Mouse (Mus musculus) skeletal muscle tissue, adult 2 months (tissue): ENCODE data around the gene Bpgm.

ENCODE experiments used
- DNase-seq: peaks from one replicate; pipeline ENCODE4 v3.0.0-alpha.2; 2012; ENCODE audit warnings: low read depth, low spot score

The Bpgm gene

DNA sequence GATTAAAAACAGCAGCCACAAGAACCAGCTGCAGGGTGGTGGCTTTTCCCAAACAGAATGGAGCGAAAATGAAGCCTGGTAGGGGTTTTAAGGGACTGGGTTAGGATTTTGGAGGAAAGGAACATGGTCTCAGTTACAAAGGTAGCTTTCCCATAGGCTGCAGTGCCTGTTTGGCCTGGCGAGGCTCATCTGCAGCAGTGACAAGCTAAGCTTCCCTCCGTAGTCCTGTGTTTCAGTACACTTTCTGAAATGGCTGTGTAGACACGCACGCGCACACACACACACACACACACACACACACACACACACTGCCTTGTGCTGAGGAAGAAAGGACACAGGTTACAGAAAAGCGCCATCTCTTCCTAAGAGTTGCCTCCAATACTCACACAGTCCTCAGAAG is 7.8 kb downstream of the Bpgm start:
- no peak for DNase-seq

DNA sequence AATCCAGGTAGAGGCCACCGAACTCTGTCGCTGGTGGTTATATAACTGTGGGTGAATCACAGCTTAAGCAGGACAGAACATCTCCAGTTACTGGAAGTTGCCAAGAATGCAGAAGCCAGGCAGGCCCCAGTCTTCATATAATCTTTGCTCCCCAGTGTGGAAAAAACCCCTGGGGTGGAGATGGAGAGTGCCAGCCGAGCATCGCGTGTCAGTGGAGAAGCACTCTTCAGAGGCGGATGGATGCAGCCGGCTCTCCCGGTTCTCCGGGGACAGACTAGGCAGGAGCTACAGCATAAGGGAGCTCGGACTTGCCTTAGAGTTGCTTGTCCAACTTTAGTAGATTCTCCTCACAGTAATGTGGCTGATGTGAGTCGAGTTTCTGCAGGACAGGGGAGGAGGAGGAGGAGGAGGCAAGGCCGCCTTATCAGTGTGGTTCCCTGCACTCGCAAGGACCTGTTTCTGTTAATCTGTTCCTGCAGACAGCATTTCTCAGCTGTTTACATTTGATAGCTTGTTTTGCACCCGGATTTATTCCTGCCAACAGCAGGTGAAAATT is 10.1 kb downstream of the Bpgm start:
- peak; percentile 82 for DNase-seq

- DNase-seq, result no peak
These were observed 17.5 kb downstream of the Bpgm start for GRCm38 (mm10) chr6:34493327-34494095.

- peak; percentile 87 for DNase-seq
These were observed 19.1 kb downstream of the Bpgm start for GRCm38 (mm10) chr6:34495140-34495551.

DNA sequence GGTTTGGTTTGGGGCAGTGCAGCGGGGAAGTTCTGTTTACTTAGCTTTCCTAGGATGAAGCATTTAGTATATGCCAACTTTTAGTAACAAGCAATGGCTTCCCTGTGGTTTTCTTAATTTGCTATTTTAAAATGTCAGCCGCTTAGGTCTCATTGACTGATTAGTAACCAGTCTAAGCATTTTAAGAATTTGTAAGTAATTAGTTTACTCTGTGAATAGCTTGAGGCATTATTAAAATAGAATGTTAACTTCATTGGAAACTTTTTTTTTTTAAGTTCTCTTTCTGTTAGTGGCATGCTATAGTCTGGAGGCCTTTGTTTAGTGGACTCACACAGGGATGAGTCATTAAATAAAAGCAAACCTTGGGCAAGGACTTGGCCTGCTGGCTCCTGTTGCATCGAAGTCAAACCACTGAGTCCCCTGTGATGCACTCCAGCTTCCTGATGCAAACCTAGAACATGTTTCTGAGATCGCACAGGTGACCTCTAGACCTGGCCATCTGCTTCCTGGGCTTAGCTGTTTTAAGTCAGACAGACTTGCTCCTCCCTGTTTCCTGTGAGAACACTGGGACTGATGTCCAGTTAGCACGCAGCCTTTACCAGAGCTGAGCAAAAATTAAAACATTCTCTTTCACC is 22.1 kb downstream of the Bpgm start:
- no peak for DNase-seq

DNA sequence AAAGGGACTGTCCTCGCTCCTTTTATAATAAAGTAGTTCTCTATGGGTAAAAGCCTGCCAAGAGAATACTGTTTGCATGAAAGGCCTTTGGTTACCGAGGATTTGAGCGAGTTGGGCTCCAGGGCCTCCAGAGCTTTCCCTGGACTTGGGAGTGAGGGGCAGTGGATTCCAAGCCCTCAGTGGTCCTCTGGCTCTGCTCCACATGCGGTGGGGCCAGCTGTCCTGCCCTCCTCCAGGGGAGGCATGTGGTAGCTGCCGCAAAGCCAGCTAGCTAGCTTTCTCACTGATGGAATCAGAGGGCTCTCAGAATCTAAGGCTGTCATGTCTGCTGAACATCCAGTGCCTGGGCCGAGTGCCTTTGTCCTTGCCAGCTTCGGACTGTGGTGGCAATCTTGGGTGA is 26.3 kb downstream of the Bpgm start:
- no peak for DNase-seq

DNA sequence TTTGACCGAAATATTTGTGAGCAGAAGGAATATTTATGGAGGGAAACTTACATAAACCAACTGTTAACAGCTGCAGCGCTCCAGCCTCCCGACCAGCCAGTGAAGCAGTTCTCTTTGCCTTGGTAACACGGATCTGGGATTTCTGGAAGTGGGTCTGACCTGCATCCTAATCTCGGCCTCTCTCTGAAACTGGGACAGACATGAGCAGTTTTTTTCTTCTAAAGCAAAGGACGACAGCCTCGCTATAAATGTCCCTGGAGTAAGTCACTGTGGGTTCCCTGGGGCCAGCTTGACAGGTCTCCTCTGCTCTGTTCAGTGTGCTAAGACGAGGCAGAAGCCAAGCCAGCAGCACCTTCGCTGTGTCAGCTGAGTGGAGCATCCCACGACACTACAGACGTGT is 29.9 kb downstream of the Bpgm start:
- DNase-seq, result no peak

DNA sequence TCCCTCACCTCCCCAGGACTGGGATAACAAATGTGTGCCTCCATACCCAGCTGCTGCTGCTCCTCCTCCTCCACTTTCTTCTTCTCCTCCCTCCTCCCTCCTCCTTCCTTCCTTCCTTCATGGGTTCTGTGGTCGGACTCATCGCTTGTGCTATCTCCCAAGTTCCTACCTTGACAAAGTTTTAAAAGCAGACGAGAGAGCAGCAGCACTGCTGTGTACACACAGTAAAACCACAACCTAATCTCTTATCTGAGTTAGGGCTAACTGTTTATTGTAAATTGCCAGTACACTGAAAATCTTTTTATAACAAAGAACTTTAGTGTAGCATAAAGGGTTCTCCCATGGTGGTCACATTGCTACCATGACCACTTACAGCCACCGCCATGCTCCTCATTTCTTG is 31.6 kb downstream of the Bpgm start:
- no peak for DNase-seq

DNA sequence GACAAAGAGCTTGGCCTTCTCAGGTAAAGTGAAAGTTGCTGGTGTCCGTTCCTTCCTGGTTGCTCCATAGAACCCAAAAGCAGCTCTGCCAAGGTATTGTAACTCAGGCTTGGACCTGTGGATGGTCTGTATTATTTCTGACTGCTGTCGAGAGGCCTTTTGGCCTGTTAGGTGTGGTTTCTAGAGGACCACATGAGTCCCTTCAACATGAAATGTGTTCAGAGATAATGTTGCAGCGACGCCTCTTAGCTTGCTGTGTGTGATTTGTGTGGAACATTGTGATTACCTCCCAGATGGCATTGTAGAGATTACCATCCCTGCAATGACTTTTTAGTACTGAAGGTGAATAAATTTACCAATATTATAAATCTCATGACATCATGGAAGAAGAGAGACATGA is 32.0 kb downstream of the Bpgm start:
- no peak for DNase-seq

DNA sequence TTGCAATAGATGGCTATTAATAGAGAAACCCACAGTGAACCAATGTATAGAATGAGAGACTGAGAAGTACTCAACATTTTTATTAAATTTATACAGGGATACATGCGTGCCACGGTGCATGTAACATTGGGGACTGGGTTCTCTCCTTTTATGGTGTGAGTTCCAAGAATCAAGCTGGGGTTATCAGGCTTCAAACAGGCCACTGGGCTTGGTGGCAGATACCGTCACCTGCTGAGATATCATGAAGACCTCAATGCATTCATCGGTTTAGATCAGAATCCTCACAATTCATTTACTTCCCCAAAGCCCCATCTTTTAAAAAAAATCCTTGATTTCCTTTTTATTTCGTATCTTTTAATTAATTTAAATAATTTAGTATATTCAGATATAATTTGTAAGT is 34.3 kb downstream of the Bpgm start:
- no peak for DNase-seq

GRCm38 (mm10) chr6:34511410-34511809 is 35.4 kb downstream of the Bpgm start:
- peak; percentile 54 for DNase-seq

DNA sequence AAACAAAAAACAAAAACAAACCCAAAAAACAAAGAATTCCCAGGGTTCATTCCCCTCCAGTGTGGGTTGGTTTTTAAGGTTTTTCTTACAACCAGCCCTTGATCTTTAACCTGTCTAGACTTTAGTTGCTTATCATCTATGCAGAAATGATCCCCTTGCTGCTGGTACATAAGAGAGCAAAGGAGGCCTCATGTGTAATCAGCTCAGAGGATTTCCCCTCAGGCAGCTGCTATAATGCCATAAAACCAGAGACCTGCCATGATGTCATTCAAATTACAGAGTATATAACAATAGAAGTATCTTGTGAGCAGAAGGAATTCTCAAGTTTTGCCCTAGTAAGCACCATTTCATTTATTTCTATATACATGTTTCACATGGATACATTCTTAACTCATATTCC is 36.7 kb downstream of the Bpgm start:
- no peak for DNase-seq

GRCm38 (mm10) chr6:34514655-34515054 is 38.6 kb downstream of the Bpgm start:
- DNase-seq, result no peak

DNA sequence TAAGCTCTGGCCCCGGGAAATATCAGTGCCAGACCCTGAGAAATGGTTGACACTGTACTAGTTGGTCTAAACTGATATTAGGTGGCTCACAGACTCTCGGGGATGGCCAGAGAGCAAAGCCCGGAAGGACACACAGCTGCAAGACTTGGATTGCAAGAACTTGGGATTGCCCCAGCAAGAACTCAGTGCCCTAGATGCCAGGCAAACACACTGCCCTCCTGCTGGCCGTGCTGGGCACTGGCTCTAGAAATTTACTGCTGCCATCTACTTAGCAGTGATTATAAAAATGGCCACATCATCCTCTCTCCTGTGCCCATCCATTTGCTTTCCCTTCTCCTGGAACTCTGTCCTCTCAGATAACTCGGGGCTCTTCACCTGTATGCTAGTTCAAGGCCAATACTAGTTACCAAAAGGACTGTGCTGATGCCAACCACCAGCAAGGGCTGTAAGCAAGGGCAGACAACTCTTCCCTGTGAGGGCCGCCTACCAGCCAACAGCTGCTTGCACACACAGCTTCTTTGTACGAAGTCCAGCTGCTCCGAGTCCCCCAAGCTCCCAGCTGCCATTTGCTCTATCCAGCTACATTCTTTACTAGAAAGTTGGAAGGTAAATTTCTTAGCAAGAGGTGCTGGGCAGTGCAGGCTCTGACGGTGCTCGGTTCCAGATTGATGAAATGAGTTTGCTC is 39.2 kb downstream of the Bpgm start:
- peak; percentile 59 for DNase-seq

DNA sequence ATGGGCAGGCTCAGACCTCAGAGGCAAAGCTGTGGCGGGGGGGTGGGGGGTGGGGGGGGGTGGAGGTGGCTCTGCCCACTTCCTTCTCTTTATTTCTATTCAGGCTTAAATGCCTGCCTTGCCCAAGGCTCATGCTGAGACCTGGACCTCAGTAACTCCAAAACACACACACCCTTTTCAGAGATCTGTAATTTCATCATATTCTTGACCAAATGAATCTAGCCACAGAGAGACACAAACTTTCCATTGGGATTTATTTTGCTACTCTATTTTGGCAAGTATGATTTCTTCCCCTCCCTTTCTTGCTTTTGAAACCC is 39.7 kb downstream of the Bpgm start:
- DNase-seq, result no peak

DNA sequence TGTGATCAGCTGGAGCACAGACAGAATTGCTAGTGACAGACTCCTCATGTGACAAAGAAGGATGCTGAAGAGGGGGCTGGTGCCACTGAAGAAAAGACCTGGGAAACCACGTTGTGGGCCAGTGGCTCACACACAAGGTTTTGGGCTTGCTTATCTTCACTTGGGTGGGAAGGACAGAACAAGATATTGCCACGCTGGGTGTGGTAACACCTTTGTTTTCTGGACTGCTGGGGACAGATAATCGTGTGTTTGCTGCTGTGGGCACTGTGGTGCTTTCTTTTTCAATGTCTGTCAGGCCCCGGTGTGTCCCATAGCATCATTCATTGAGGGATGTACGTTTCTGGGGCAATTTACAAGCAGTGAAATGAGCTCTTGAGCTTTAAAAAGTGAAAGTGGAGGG is 41.7 kb downstream of the Bpgm start:
- DNase-seq, result no peak

DNA sequence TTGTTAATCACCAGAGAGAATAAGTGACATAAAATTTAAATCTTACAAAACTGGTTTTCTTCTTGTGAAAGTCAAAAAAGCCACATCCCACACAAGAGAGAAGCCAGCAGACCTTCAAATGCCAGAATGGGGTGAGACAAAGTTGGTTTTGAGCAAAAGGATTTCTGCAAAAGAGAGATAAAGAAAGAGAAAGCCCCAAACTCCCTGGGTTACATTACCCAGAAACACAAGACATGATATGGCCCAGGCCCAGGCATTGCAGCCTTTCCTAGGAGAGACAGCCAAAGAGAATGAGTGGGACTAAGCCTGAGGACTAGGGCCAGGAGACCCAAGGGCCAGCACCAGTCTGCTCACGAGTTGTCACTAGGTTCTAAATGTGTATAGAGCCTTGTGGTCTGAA is 43.1 kb downstream of the Bpgm start:
- no peak for DNase-seq

DNA sequence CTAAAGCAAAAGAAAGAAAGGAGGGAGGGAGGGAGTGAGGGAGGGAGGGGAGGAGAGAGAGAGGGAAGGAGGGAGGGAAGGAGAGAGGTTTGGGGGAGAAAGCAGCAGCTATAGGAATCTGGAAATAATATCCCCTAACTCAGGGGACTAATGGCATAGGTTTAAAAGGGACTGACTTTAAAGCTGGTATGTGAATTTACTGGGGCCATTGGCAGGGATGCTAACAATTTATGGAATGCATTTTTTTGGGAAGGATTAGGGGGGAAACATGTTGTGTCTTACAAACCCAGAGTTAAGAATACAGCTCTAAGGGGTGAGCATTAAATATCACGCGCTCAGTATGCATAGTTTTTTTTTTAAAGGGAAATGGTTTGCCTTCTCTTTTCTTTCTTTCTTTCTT is 44.5 kb downstream of the Bpgm start:
- no peak for DNase-seq

DNA sequence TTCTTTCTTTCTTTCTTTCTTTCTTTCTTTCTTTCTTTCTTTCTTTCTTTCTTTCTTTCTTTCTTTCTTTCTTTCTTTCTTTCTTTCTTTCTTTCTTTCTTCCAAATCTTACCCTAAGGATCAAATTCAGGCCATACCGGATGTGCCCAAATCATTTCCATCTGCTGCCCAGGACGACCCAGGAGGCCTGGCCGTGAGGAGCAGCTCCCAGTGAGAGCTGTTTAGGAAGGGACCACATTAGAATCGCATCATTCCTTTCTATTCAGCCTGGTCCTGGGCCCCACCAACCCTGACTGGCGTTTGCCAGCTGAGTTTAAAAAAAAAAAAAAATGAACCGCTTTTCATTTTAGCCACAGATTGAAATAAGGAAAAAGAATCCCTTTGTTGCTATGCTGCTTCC is 44.9 kb downstream of the Bpgm start:
- no peak for DNase-seq

DNA sequence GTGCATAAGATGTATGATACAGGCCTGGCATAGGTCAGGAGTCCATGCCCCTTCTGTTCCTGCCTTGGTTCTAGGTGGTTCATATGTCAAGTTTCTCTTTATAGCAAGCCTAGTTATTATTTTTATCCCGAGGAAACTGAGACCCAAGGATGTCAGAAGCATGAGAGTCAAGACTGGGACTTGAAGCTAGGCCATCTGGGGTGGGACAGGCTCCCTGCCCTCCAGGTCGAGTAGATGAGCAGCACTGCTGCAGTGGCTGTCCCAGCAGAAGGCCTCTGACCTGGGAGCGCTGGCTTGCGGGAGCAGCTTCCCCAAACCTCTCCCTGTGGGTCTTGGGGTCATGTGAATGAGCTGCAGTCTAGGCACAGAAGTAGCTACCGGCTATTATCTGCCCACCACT is 47.5 kb downstream of the Bpgm start:
- peak; percentile 78 for DNase-seq

DNA sequence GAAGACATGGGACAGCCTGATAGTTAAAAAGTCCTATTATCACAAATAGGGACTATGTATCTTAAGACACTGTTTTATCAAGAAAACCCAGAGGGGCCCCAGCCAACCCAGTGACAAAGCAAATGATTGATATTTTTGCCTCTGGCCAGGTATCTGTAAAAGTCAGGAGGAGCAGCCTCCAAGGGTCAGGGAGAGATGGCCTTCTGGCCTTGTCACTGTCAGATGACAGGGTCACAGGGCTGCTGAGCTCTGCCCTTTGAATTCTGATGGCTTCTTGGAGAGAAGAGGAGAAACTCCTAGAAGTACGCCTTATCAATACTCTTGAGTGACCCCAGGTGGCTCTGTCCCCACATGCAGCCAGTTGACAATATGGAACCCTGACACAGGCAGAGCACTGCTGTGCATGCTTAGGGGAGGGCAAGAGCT is 49.5 kb downstream of the Bpgm start:
- no peak for DNase-seq

DNA sequence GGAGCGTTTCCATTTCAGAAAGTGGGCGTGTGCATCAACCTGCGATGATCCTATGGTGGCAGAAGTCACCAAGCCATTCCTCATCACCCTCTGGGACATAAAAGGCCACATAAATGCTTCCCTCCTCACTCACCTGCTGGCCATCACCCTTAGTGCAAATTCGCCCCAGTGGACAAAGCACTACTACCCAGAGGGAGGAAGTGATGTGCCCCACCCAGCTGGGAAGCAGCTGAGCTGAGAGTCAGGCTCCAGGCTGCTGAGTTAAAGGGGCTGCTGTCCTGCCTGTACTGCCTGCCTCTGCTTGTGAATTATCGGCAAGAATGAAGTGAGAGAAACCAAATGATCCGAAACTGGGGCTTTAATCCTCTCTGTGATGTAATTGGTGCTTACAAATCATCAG is 49.9 kb downstream of the Bpgm start:
- DNase-seq, result no peak

GRCm38 (mm10) chr6:34526389-34526788 is 50.4 kb downstream of the Bpgm start:
- no peak for DNase-seq
